Mouse (Mus musculus) ES-Bruce4 (cell line): Measurements from ENCODE around the gene Sfta2.

Experiments used
- CTCF ChIP-seq: IDR thresholded peaks from one replicate; pipeline ENCODE4 v1.8.1; 2011; ENCODE audit warnings: low read depth, low read length
- POLR2A ChIP-seq: IDR thresholded peaks from one replicate; pipeline ENCODE4 v1.8.1; 2011; ENCODE audit warnings: low read length; ENCODE audit not compliant: insufficient read depth

DNA sequence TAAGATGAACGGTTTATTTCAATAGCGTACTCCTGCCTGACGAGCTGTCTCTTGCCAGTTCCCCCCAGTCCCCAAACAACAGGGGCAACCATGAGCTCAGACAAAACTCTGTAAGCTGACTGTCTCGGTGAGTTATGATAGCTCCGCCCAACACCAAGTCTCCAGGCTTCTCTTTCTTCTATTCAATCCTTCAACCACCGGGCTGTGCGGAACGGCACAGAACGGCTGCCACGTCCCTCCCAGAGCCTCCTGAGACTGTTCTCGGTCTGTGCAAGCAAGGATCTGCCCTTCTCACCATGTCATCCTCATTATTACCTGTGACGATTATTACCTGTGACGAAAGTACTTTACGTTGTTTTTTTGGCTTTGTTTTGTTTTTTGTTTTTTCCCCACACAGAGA lies 30.5 kb upstream of the Sfta2 start:
- no peak for TF ChIP-seq POLR2A
- no peak for TF ChIP-seq CTCF
